Mouse (Mus musculus) small intestine, adult 2 months (tissue): ENCODE data around the gene Nek10.

Experiments
- CTCF ChIP-seq: fragments of 200-500 bp; IDR thresholded peaks from 2 replicates; pipeline ENCODE4 v1.5.1; 2012; ENCODE audit warnings: low read depth, mild to moderate bottlenecking, control low read depth, inconsistent platforms, low read length, moderate library complexity, mixed read lengths; ENCODE audit not compliant: insufficient replicate concordance, insufficient read length; ENCODE audit errors: extremely low read depth
- POLR2A ChIP-seq: fragments of 200-500 bp; IDR thresholded peaks from 2 replicates; pipeline ENCODE4 v1.6.1; 2012; ENCODE audit warnings: low read depth, mild to moderate bottlenecking, control low read depth, inconsistent platforms, low read length, moderate library complexity

GRCm38 (mm10) chr14:14784223-14784622 is 19.0 kb upstream of the Nek10 start:
- no peak for TF ChIP-seq CTCF
- TF ChIP-seq POLR2A = no peak
